Mouse (Mus musculus): ENCODE results near the gene Gm28047.

Gm28047 gene

GRCm38 (mm10) chr15:102498322-102498721, 126.5 kb downstream of the Gm28047 start:
- DNase-seq = no peak

DNA sequence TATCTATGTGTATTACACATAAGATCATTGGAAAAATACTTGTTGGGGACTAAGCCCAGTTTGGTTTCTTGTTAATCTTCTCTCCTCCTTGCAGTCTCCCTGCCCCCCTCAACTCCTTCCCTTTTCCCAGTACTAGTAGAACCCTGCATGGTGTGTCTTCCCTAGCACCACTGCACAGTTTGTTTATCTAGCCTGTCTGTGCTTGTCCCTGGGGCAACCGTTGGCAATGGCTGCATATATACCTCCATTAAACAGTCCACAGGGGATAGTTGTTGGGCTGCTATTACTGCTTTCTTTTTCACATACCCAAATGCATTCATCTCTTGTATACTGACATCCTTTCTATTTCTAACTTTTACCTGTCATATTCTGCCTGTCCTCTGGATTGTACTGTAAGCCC, 137.2 kb downstream of the Gm28047 start:
- DNase-seq = no peak

DNA sequence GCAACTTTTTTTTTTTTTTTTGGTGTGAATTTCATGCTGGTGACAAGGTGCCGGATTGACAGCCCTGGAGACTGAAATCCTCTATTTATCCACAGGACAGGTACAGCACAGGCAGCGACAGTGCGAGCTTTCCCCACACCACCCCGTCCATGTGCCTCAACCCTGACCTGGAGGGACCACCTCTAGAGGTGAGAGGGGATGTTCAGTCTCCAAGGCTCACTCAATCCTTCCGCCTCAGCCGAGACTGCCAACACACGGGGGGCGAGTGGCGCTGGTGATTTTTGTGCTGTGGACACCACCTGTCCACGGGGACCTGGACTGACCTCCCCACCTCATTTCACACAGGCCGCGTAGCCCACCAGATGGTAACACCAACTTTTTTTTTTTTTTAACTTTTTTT, 139.0 kb downstream of the Gm28047 start:
- no peak for DNase-seq

DNA sequence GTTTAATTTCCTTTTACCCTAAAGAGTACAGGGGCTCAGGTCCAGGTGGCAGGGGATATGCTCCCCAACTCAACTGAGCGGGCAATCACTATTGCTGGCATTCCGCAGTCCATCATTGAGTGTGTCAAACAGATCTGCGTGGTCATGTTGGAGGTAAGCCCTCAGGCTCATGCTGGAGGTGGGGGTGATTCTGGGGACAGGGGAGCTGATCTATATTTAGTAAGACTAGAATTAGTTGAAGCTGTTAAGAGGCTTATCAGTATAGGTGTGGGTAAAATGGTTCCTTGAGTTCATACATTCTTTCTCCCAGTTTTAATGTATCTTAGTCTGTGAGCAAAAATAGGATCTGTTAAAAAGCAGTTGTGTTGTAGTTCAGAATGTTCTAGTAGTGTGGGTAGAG, 141.7 kb downstream of the Gm28047 start:
- DNase-seq = no peak

- DNase-seq = no peak
Observed at GRCm38 (mm10) chr15:102474520-102474919, 150.3 kb downstream of the Gm28047 start.

All from kidney, postnatal 25 days (tissue).